Mouse (Mus musculus): ENCODE results near the gene Pcgf2.

Gene Pcgf2

GRCm38 (mm10) chr11:97643380-97644055, 56.8 kb downstream of the Pcgf2 start:
- no peak for DNase-seq

- no peak for DNase-seq
Measured at GRCm38 (mm10) chr11:97642746-97643145, 57.6 kb downstream of the Pcgf2 start.

GRCm38 (mm10) chr11:97641668-97642067, 58.6 kb downstream of the Pcgf2 start:
- DNase-seq: no peak

Measured in lung, postnatal 4 days (tissue).